Mouse (Mus musculus): Measurements from ENCODE around the gene Prkn.

- no peak for TF ChIP-seq CTCF (IDR thresholded peaks at IDR 0.05; ENCODE audit: low read depth, low read length)
- no peak for TF ChIP-seq POLR2A (IDR thresholded peaks at IDR 0.05; ENCODE audit: extremely low read depth, insufficient read depth, low read length)
Measured at GRCm38 (mm10) chr17:11642328-11642727, 802.1 kb downstream of the Prkn start.

Data from liver, adult 2 months (tissue).